Comparison of ENCODE assay signal across 8 mouse cellular contexts in the genomic region with DNA sequence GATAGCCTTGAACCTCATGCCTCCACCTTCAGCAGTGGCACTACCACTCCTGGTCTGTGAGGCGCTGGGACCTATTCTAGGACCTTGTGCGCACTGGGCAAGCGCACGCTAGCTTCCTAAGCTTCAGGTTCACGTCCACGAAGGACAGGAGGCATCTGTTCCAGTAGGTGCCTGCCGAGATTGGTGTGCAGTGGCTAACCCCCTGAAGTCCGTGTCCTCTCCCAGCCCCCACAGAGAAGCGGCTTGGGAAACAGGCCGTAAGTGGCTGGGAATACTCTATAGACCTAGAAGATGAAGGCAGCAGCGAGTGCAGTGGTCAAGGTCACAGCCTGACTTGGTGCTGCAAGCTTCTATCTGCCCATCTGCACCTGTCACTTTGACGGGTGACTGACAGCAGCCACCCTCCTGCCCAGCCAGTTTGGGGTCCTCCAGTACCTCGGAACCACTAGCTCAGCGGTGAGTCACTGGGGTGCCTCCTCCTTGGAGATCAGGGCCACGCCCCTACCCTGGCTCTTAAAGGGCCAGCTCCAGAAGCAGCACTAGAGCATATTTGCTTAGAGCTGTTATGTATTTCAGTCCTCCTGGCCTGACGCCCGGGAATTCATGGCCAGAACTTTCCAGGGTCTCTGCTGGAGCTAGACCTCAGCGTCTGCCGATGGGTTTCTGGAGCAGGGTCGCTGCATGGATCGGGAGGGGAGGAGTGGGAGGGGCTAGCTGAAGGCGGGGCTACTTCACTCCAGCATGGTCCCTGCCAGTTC. TPM values are rescaled to one million over a fixed set of nuclear protein-coding genes. Genes with fewer than 3 reads are reported as not detected.
DNase-seq lines count a peak whose midpoint lies in the region; ATAC-seq and TF ChIP-seq lines count a peak whose summit lies in the region.

No protein-coding gene starts in this region.

- peak overlapping the region; percentile 35; the same call in 1 of the 2 replicates for H3K9ac ChIP-seq in hindbrain, postnatal 0 days (replicated peaks; ENCODE audit: low read length)

- H3K4me1 ChIP-seq in hindbrain, postnatal 0 days (ENCODE audit: insufficient read depth, low read length) = peaks cover 56% of the 10 kb centered on the region

- no peak for TF ChIP-seq CTCF in hindbrain, postnatal 0 days (IDR thresholded peaks at IDR 0.05; ENCODE audit: low read depth)

- peak; percentile 87 to 89 for DNase-seq in cerebellum, postnatal 25 days
- DNase-seq in gastrocnemius, postnatal 10 days = peak; percentile 72
- DNase-seq in hindbrain, postnatal 0 days (ENCODE audit: low spot score) = peak; percentile 85
- DNase-seq in left cerebral cortex, adult 8-10 months (ENCODE audit: low spot score in 2 of 2) = peak; percentile 52 to 85
- peak; percentile 72 to 86 for DNase-seq in right cerebral cortex, adult 2 months (ENCODE audit: low spot score in 2 of 2)
- DNase-seq in urinary bladder, postnatal 25 days (ENCODE audit: low spot score) = peak; percentile 67

- H3K4me3 ChIP-seq in hindbrain, postnatal 0 days (ENCODE audit: low read length) = peak overlapping the region; percentile 31
- H3K4me3 ChIP-seq in macrophage (ENCODE audit: inconsistent target) = peak overlapping the region; percentile 57

- 11% methylated on average over 22 of the region's 22 CpGs for WGBS in hindbrain, postnatal 0 days
- WGBS in macrophage (ENCODE audit: missing documents) = 24% methylated on average over 22 of the region's 22 CpGs

- peak overlapping the region; percentile 54 for H3K4me2 ChIP-seq in hindbrain, postnatal 0 days (ENCODE audit: low read depth, low read length)

- H3K27me3 ChIP-seq in hindbrain, postnatal 0 days (ENCODE audit: insufficient read depth, low read length) = no peaks in the 10 kb centered on the region

- H3K27ac ChIP-seq in hindbrain, postnatal 0 days = peak overlapping the region; percentile 17
- 0 out of 2 replicates have a peak overlapping the region, but pooled peaks have one; percentile 13 for H3K27ac ChIP-seq in macrophage

- peak; percentile 38 for ATAC-seq in activated CD4-positive, CD25-positive, alpha-beta regulatory T cell, adult 4 months
- ATAC-seq in hindbrain, postnatal 0 days = peak; percentile 48

- no peaks in the 10 kb centered on the region for H3K9me3 ChIP-seq in hindbrain, postnatal 0 days (ENCODE audit: low read length)

- H3K79me2 ChIP-seq in macrophage (ENCODE audit: inconsistent target) = no peaks in the 10 kb centered on the region

- no peaks in the 10 kb centered on the region for H3K36me3 ChIP-seq in hindbrain, postnatal 0 days (ENCODE audit: insufficient read depth, low read length)
- no peaks in the 10 kb centered on the region for H3K36me3 ChIP-seq in macrophage (ENCODE audit: inconsistent target)

RNA-seq across cellular contexts. Expression of a gene that starts 13.2 kb away (rescaled TPM):
- polyA plus RNA-seq in activated CD4-positive, CD25-positive, alpha-beta regulatory T cell, adult 4 months (2017; shearing (Covaris generic)) = 1 to 10 TPM in 1 of 2 experiments, under 1 TPM in 1; 0.53 to 1.4 TPM
- 10 to 100 TPM; 17.6 to 18.6 TPM for total RNA-seq in gastrocnemius, postnatal 10 days (2021)
- 185 and 190 TPM in 2 replicates for total RNA-seq in hindbrain, postnatal 0 days (2014; rRNA removed)
- 162 and 167 TPM in 2 replicates for polyA plus RNA-seq in hindbrain, postnatal 0 days (2015; fragmentation: Nextera tagmentation; extraction: Ambion mirVana)
- total RNA-seq in left cerebral cortex, adult 8-10 months (2022) = 100 to 1,000 TPM; 207 to 245 (median 229) TPM
- total RNA-seq in macrophage (2018; cell fraction: chromatin; rRNA removed) = 1 to 10 TPM in 3 of 26 experiments, under 1 TPM in 11, not detected in 12; 0.17 to 2.3 (median 0.62) TPM
- 1 to 10 TPM in 3 of 26 experiments, under 1 TPM in 23; 0.11 to 1.3 (median 0.47) TPM for total RNA-seq in macrophage (2018; cell fraction: cytosol; rRNA removed)
- total RNA-seq in macrophage (2018; cell fraction: nucleus; rRNA removed) = 1 to 10 TPM in 2 of 26 experiments, under 1 TPM in 15, not detected in 9; 0.14 to 3.3 (median 0.47) TPM
- polyA plus RNA-seq in macrophage (2018) = 0.25 to 2.7 TPM (median 0.34 TPM) in 3 replicates

RNA-seq across cellular contexts. Expression of a gene that starts 55.4 kb away (rescaled TPM):
- polyA plus RNA-seq in activated CD4-positive, CD25-positive, alpha-beta regulatory T cell, adult 4 months (2017; shearing (Covaris generic)) = under 1 TPM; 0.48 to 0.53 TPM
- 10 to 100 TPM; 38.8 to 50.5 TPM for total RNA-seq in gastrocnemius, postnatal 10 days (2021)
- 0.68 TPM in 2 replicates for total RNA-seq in hindbrain, postnatal 0 days (2014; rRNA removed)
- polyA plus RNA-seq in hindbrain, postnatal 0 days (2015; fragmentation: Nextera tagmentation; extraction: Ambion mirVana) = 0.16 and 0.54 TPM in 2 replicates
- 1 to 10 TPM in 1 of 4 experiments, under 1 TPM in 3; 0.28 to 1.1 (median 0.42) TPM for total RNA-seq in left cerebral cortex, adult 8-10 months (2022)
- 1 to 10 TPM in 14 of 26 experiments, under 1 TPM in 11, not detected in 1; 0.16 to 2.2 (median 1.3) TPM for total RNA-seq in macrophage (2018; cell fraction: chromatin; rRNA removed)
- under 1 TPM in 23 of 26 experiments, not detected in 3; 0.06 to 0.80 (median 0.44) TPM for total RNA-seq in macrophage (2018; cell fraction: cytosol; rRNA removed)
- total RNA-seq in macrophage (2018; cell fraction: nucleus; rRNA removed) = 1 to 10 TPM in 16 of 26 experiments, under 1 TPM in 10; 0.29 to 3.8 (median 1.2) TPM
- 0.36 TPM in 1 of 3 replicates, not detected in the others for polyA plus RNA-seq in macrophage (2018)

Comparison
In these comparisons a context has a peak if more than half of its experiments do, and no peak if none do; other contexts are left out.
1. Peak in every context shown above with its lines: DNase-seq, ATAC-seq, H3K4me3 ChIP-seq and H3K27ac ChIP-seq.
2. RNA of a gene that starts 55.4 kb away (total RNA-seq): 38.8 to 50.5 TPM in gastrocnemius, postnatal 10 days; 0.68 TPM in hindbrain, postnatal 0 days and 0.28 to 1.1 TPM in left cerebral cortex, adult 8-10 months; every median in the first group is over 10 times any median in the second.